Mouse (Mus musculus) thymus, postnatal 36 days (tissue): ENCODE data around the gene Cd300lf.

Experiments used
- DNase-seq, 2 experiments: peaks; one replicate each; pipeline ENCODE4 v3.0.0; 2022; ENCODE audit warnings: mixed read lengths in 2 of 2

Gene Cd300lf

GRCm38 (mm10) chr11:115160016-115160797, 26.4 kb upstream of the Cd300lf start:
- peak; percentile 73 to 79 for DNase-seq

GRCm38 (mm10) chr11:115157933-115158719, 24.3 kb upstream of the Cd300lf start:
- peak; percentile 81 to 91 for DNase-seq

GRCm38 (mm10) chr11:115155053-115155634, 21.4 kb upstream of the Cd300lf start:
- peak; percentile 64 to 77 for DNase-seq

- peak; percentile 89 to 93 for DNase-seq
Measured at GRCm38 (mm10) chr11:115153699-115154292, 20.0 kb upstream of the Cd300lf start.

GRCm38 (mm10) chr11:115153088-115153487, 19.3 kb upstream of the Cd300lf start:
- peak in 1 of 2 experiments; percentile 28 for DNase-seq

GRCm38 (mm10) chr11:115151755-115152429, 18.1 kb upstream of the Cd300lf start:
- no peak for DNase-seq

- DNase-seq, result no peak
Measured at GRCm38 (mm10) chr11:115150741-115151254, 17.0 kb upstream of the Cd300lf start.

GRCm38 (mm10) chr11:115147813-115148212, 14.0 kb upstream of the Cd300lf start:
- no peak for DNase-seq

GRCm38 (mm10) chr11:115141970-115142369, 8.2 kb upstream of the Cd300lf start:
- DNase-seq, result no peak

GRCm38 (mm10) chr11:115138597-115139262, 4.9 kb upstream of the Cd300lf start:
- DNase-seq, result peak in 1 of 2 experiments; percentile 9

- DNase-seq, result no peak
Measured at GRCm38 (mm10) chr11:115131768-115132381, 1.9 kb downstream of the Cd300lf start.

- no peak for DNase-seq
Measured at GRCm38 (mm10) chr11:115129508-115130126, 4.2 kb downstream of the Cd300lf start.

- no peak for DNase-seq
Measured at GRCm38 (mm10) chr11:115128483-115128882, 5.3 kb downstream of the Cd300lf start.

- no peak for DNase-seq
Measured at GRCm38 (mm10) chr11:115119409-115119808, 14.4 kb downstream of the Cd300lf start.

- DNase-seq, result no peak
Measured at GRCm38 (mm10) chr11:115112196-115112595, 21.6 kb downstream of the Cd300lf start.

- no peak for DNase-seq
Measured at GRCm38 (mm10) chr11:115110271-115110670, 23.5 kb downstream of the Cd300lf start.

GRCm38 (mm10) chr11:115108176-115108575, 25.6 kb downstream of the Cd300lf start:
- no peak for DNase-seq

GRCm38 (mm10) chr11:115107403-115107916, 26.3 kb downstream of the Cd300lf start:
- no peak for DNase-seq

GRCm38 (mm10) chr11:115106638-115107037, 27.2 kb downstream of the Cd300lf start:
- no peak for DNase-seq
